Mouse (Mus musculus) megakaryocyte-erythroid progenitor cell, adult 5 weeks (primary cell): ENCODE measurements around the gene Rprd2. TPM values are rescaled to one million over a fixed set of nuclear protein-coding genes. Genes with fewer than 3 reads are reported as not detected.

Experiments
- polyA plus RNA-seq: library from polyadenylated mRNA; stranded (reverse); fragments of >175 nt; gene quantifications from 2 replicates; pipeline ENCODE4 v1.2.3, GENCODE M21; 2012

Gene Rprd2
- 4.7 and 6.0 TPM in 2 replicates for polyA plus RNA-seq

GRCm38 (mm10) chr3:95818571-95819288 is at the start of gene Rprd2:
Gene Rprd2 (minus strand): TSS chr3:95818863.

GRCm38 (mm10) chr3:95855502-95856089 is 36.9 kb upstream of the Rprd2 start, which contains the start of gene Prpf3:
Gene Prpf3 (minus strand): TSS chr3:95855885.

GRCm38 (mm10) chr3:95760106-95760505 is 58.6 kb downstream of the Rprd2 start, which contains the start of gene Tars2:
Gene Tars2 (minus strand): TSS chr3:95760206.

GRCm38 (mm10) chr3:95739353-95740104 is 79.1 kb downstream of the Rprd2 start, which contains the start of gene Ecm1:
Gene Ecm1 (minus strand): TSS chr3:95739569.

Other genes starting within 250 kb of the Rprd2 start
- gene Golph3l, start 229.9 kb downstream of the Rprd2 start, polyA plus RNA-seq: 1.2 and 2.4 TPM in 2 replicates
- gene Ensa, start 193.9 kb downstream of the Rprd2 start, polyA plus RNA-seq: 17.9 and 21.4 TPM in 2 replicates
- 437 and 552 TPM in 2 replicates for gene Mcl1, start 160.1 kb downstream of the Rprd2 start, polyA plus RNA-seq
- gene Adamtsl4, start 130.9 kb downstream of the Rprd2 start, polyA plus RNA-seq: 1.3 and 1.6 TPM in 2 replicates
- 11.3 and 14.5 TPM in 2 replicates for gene Ecm1, start 79.3 kb downstream of the Rprd2 start, polyA plus RNA-seq
- gene Tars2, start 58.7 kb downstream of the Rprd2 start, polyA plus RNA-seq: 41.4 and 54.6 TPM in 2 replicates
- gene Prpf3, start 37.0 kb upstream of the Rprd2 start, polyA plus RNA-seq: 6.5 and 7.9 TPM in 2 replicates
- gene Mrps21, start 52.7 kb upstream of the Rprd2 start, polyA plus RNA-seq: 114 and 124 TPM in 2 replicates
- 10.0 and 15.3 TPM in 2 replicates for gene Ciart, start 63.4 kb upstream of the Rprd2 start, polyA plus RNA-seq
- 2.1 and 2.7 TPM in 2 replicates for gene BC028528, start 73.1 kb upstream of the Rprd2 start, polyA plus RNA-seq
- 125 and 163 TPM in 2 replicates for gene Aph1a, start 75.1 kb upstream of the Rprd2 start, polyA plus RNA-seq
- not detected in 2 replicates for gene Car14, start 85.8 kb upstream of the Rprd2 start, polyA plus RNA-seq
- gene Anp32e, start 110.4 kb upstream of the Rprd2 start, polyA plus RNA-seq: 272 and 489 TPM in 2 replicates
- gene Plekho1, start 177.1 kb upstream of the Rprd2 start, polyA plus RNA-seq: 232 TPM in 2 replicates
- gene Vps45, start 239.6 kb upstream of the Rprd2 start, polyA plus RNA-seq: 6.0 and 7.1 TPM in 2 replicates